ENCODE assay signal across 11 mouse cellular contexts in the genomic region with DNA sequence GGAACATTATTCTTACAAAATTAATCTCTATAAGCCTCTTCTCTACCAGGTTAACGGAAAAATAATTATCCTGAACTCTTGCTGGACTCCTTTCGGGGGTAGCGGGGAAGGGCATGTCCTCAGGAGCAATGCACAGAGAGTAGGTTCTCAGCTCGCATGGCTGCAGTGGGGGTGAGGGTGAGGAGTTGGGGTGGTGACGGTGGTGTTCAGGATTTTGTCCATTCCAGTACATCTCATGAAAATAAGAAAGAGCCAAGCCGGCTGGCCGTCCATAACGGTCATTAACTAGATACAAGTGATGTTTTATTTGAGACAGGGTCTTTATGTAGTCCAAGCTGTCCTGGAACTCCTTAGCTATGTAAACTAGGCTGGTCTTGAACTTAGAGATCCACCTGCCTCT. TPM values are rescaled to one million over a fixed set of nuclear protein-coding genes. Genes with fewer than 3 reads are reported as not detected.
A peak's percentile ranks its signal among the peaks of the same experiment; 100 is the strongest.
DNase-seq lines count a peak whose midpoint lies in the region; ATAC-seq and TF ChIP-seq lines count a peak whose summit lies in the region.
"Had no signal": no experiment of that assay in that cellular context is flagged by ENCODE, and none has a peak within 500 bp of the region (broad histone marks: within the 10 kb centered on the region; RNA-seq: fewer than 3 reads in every experiment).

No protein-coding gene starts in this region.

- intact Hi-C loops in heart, postnatal 36 days (cut with DNase I), result loop anchor here (1.0 kb wide), 1 partner anchor 64 kb away; no protein-coding TSS in a partner anchor

- 89% methylated on average over 8 of the region's 8 CpGs for WGBS in heart, embryonic 11.5 days (ENCODE audit: insufficient replicate concordance)
- WGBS in midbrain, embryonic 10.5 days, result 88% methylated on average over 8 of the region's 8 CpGs
- WGBS in midbrain, embryonic 14.5 days, result 84% methylated on average over 8 of the region's 8 CpGs
- 81% methylated on average over 8 of the region's 8 CpGs for WGBS in forebrain, postnatal 0 days
- WGBS in midbrain, postnatal 0 days, result 89% methylated on average over 8 of the region's 8 CpGs

- H3K9ac ChIP-seq in heart, embryonic 11.5 days (ENCODE audit: low read depth, low read length), result 0 out of 2 replicates have a peak overlapping the region, but pooled peaks have one; percentile 34
- no peak overlapping the region for H3K9ac ChIP-seq in midbrain, embryonic 14.5 days (replicated peaks; ENCODE audit: low read length)
- no peak overlapping the region for H3K9ac ChIP-seq in forebrain, postnatal 0 days
- H3K9ac ChIP-seq in midbrain, postnatal 0 days (replicated peaks; ENCODE audit: low read length, poor library complexity, severe bottlenecking), result no peak overlapping the region

- DNase-seq in heart, postnatal 36 days, result no peak
- DNase-seq in midbrain, embryonic 10.5 days (ENCODE audit: low spot score), result no peak
- no peak for DNase-seq in midbrain, embryonic 14.5 days
- no peak for DNase-seq in forebrain, postnatal 0 days
- DNase-seq in midbrain, postnatal 0 days (ENCODE audit: low spot score), result no peak
- no peak for DNase-seq in testis, postnatal 14 days (ENCODE audit: low spot score)
- DNase-seq in layer of hippocampus, adult 18-20 months (ENCODE audit: low spot score in 2 of 2), result no peak
- DNase-seq: kidney, postnatal 10 days; lung, postnatal 36 days had no signal

- H3K27me3 ChIP-seq in heart, embryonic 11.5 days (ENCODE audit: control insufficient read depth, insufficient read depth, low read length), result no peaks in the 10 kb centered on the region
- no peaks in the 10 kb centered on the region for H3K27me3 ChIP-seq in midbrain, embryonic 10.5 days (ENCODE audit: low read depth, poor library complexity, severe bottlenecking)
- H3K27me3 ChIP-seq in midbrain, embryonic 14.5 days (ENCODE audit: control insufficient read depth, insufficient read depth, low read length), result no peaks in the 10 kb centered on the region
- H3K27me3 ChIP-seq in forebrain, postnatal 0 days (ENCODE audit: insufficient read depth, low read length), result no peaks in the 10 kb centered on the region
- no peaks in the 10 kb centered on the region for H3K27me3 ChIP-seq in midbrain, postnatal 0 days (ENCODE audit: insufficient read depth, low read length)

- peak overlapping the region; percentile 80 for H3K4me2 ChIP-seq in heart, embryonic 11.5 days
- no peak overlapping the region; the same call in 1 of the 2 replicates for H3K4me2 ChIP-seq in midbrain, embryonic 14.5 days (ENCODE audit: low read length)
- H3K4me2 ChIP-seq in forebrain, postnatal 0 days (ENCODE audit: low read depth), result peak overlapping the region; percentile 90; the same call in 1 of the 2 replicates
- peak overlapping the region; percentile 93; the same call in 1 of the 2 replicates for H3K4me2 ChIP-seq in midbrain, postnatal 0 days (ENCODE audit: low read depth, low read length, poor library complexity, severe bottlenecking)

- H3K27ac ChIP-seq in heart, embryonic 11.5 days (ENCODE audit: low read depth, low read length), result no peak overlapping the region
- H3K27ac ChIP-seq in midbrain, embryonic 10.5 days (replicated peaks), result peak overlapping the region; percentile 90
- no peak overlapping the region for H3K27ac ChIP-seq in midbrain, embryonic 14.5 days (replicated peaks; ENCODE audit: low read depth, low read length)
- no peak overlapping the region for H3K27ac ChIP-seq in forebrain, postnatal 0 days (ENCODE audit: low read depth, low read length)
- H3K27ac ChIP-seq in midbrain, postnatal 0 days (ENCODE audit: low read depth, low read length), result no peak overlapping the region

- no peaks in the 10 kb centered on the region for H3K36me3 ChIP-seq in heart, embryonic 11.5 days (ENCODE audit: control insufficient read depth, insufficient read depth, low read length)
- 0 out of 2 replicates have a peak, but pooled peaks cover 2% of the 10 kb centered on the region for H3K36me3 ChIP-seq in midbrain, embryonic 10.5 days
- H3K36me3 ChIP-seq in midbrain, embryonic 14.5 days (ENCODE audit: control insufficient read depth, insufficient read depth, low read length), result no peaks in the 10 kb centered on the region
- H3K36me3 ChIP-seq in forebrain, postnatal 0 days (ENCODE audit: insufficient read depth), result no peaks in the 10 kb centered on the region
- H3K36me3 ChIP-seq in midbrain, postnatal 0 days (ENCODE audit: insufficient read depth, low read length), result no peaks in the 10 kb centered on the region

- no peak overlapping the region; the same call in 1 of the 2 replicates for H3K4me3 ChIP-seq in heart, embryonic 11.5 days (ENCODE audit: low read depth, low read length)
- H3K4me3 ChIP-seq in midbrain, embryonic 10.5 days, result no peak overlapping the region
- H3K4me3 ChIP-seq in midbrain, embryonic 14.5 days (replicated peaks; ENCODE audit: low read depth, low read length), result no peak overlapping the region
- no peak overlapping the region for H3K4me3 ChIP-seq in forebrain, postnatal 0 days (ENCODE audit: low read depth, low read length)
- H3K4me3 ChIP-seq in midbrain, postnatal 0 days (ENCODE audit: low read depth, low read length), result no peak overlapping the region

- H3K9me3 ChIP-seq in heart, embryonic 11.5 days (replicated peaks; ENCODE audit: control insufficient read depth, low read length), result no peaks in the 10 kb centered on the region
- H3K9me3 ChIP-seq in midbrain, embryonic 10.5 days (replicated peaks), result no peaks in the 10 kb centered on the region
- no peaks in the 10 kb centered on the region for H3K9me3 ChIP-seq in midbrain, embryonic 14.5 days (ENCODE audit: control insufficient read depth, low read length)
- H3K9me3 ChIP-seq in forebrain, postnatal 0 days (ENCODE audit: low read length), result no peaks in the 10 kb centered on the region
- no peaks in the 10 kb centered on the region for H3K9me3 ChIP-seq in midbrain, postnatal 0 days (ENCODE audit: low read length)

- ATAC-seq in heart, embryonic 11.5 days (replicated peaks; ENCODE audit: insufficient number of reproducible peaks, low FRiP score, low TSS enrichment), result no peak
- no peak for ATAC-seq in midbrain, embryonic 14.5 days (ENCODE audit: low FRiP score, low TSS enrichment)
- ATAC-seq in forebrain, postnatal 0 days, result no peak
- ATAC-seq in midbrain, postnatal 0 days (ENCODE audit: low FRiP score), result no peak

- 0 out of 2 replicates have a peak, but pooled peaks cover 3% of the 10 kb centered on the region for H3K4me1 ChIP-seq in heart, embryonic 11.5 days (ENCODE audit: control insufficient read depth, insufficient read depth, low read length)
- peaks cover 18% of the 10 kb centered on the region for H3K4me1 ChIP-seq in midbrain, embryonic 10.5 days
- peaks cover 8% of the 10 kb centered on the region; the same call in 1 of the 2 replicates for H3K4me1 ChIP-seq in midbrain, embryonic 14.5 days (ENCODE audit: control insufficient read depth, insufficient read depth, low read length)
- peaks cover 4% of the 10 kb centered on the region; the same call in 1 of the 2 replicates for H3K4me1 ChIP-seq in forebrain, postnatal 0 days (ENCODE audit: insufficient read depth)
- H3K4me1 ChIP-seq in midbrain, postnatal 0 days (ENCODE audit: insufficient read depth, low read length), result no peaks in the 10 kb centered on the region

- TF ChIP-seq CTCF in forebrain, postnatal 0 days (IDR thresholded peaks at IDR 0.05; ENCODE audit: low read depth), result no peak
- TF ChIP-seq CTCF in midbrain, postnatal 0 days (IDR thresholded peaks at IDR 0.05), result no peak

RNA-seq across cellular contexts. Expression of gene Ccng1, which starts 0.9 kb away (rescaled TPM):
- polyA plus RNA-seq in heart, embryonic 11.5 days (2014; fragmentation: Nextera tagmentation; extraction: Ambion mirVana), result 123 and 150 TPM in 2 replicates
- total RNA-seq in heart, postnatal 36 days (2021), result 100 to 1,000 TPM; 400 to 530 TPM
- 38.5 and 40.0 TPM in 2 replicates for polyA plus RNA-seq in midbrain, embryonic 10.5 days (2016; fragmentation: Nextera tagmentation; extraction: Ambion mirVana)
- polyA plus RNA-seq in midbrain, embryonic 14.5 days (2014; fragmentation: Nextera tagmentation; extraction: Ambion mirVana), result 31.0 and 43.6 TPM in 2 replicates
- total RNA-seq in forebrain, postnatal 0 days (2014; rRNA removed), result 52.0 and 54.2 TPM in 2 replicates
- polyA plus RNA-seq in forebrain, postnatal 0 days (2015; fragmentation: Nextera tagmentation; extraction: Ambion mirVana), result 25.9 and 28.6 TPM in 2 replicates
- 51.8 and 56.7 TPM in 2 replicates for total RNA-seq in midbrain, postnatal 0 days (2014; rRNA removed)
- polyA plus RNA-seq in midbrain, postnatal 0 days (2015; fragmentation: Nextera tagmentation; extraction: Ambion mirVana), result 28.4 and 29.7 TPM in 2 replicates
- total RNA-seq in layer of hippocampus, adult 18-20 months (2021), result 10 to 100 TPM; 72.3 to 74.5 TPM

RNA-seq across cellular contexts. Expression of gene Nudcd2, which starts 22.5 kb away (rescaled TPM):
- polyA plus RNA-seq in heart, embryonic 11.5 days (2014; fragmentation: Nextera tagmentation; extraction: Ambion mirVana), result 129 and 130 TPM in 2 replicates
- 10 to 100 TPM; 12.3 to 17.8 TPM for total RNA-seq in heart, postnatal 36 days (2021)
- 194 and 216 TPM in 2 replicates for polyA plus RNA-seq in midbrain, embryonic 10.5 days (2016; fragmentation: Nextera tagmentation; extraction: Ambion mirVana)
- 62.9 and 74.9 TPM in 2 replicates for polyA plus RNA-seq in midbrain, embryonic 14.5 days (2014; fragmentation: Nextera tagmentation; extraction: Ambion mirVana)
- 29.0 and 29.5 TPM in 2 replicates for total RNA-seq in forebrain, postnatal 0 days (2014; rRNA removed)
- 50.5 and 56.3 TPM in 2 replicates for polyA plus RNA-seq in forebrain, postnatal 0 days (2015; fragmentation: Nextera tagmentation; extraction: Ambion mirVana)
- 17.4 and 20.1 TPM in 2 replicates for total RNA-seq in midbrain, postnatal 0 days (2014; rRNA removed)
- 42.0 and 45.9 TPM in 2 replicates for polyA plus RNA-seq in midbrain, postnatal 0 days (2015; fragmentation: Nextera tagmentation; extraction: Ambion mirVana)
- total RNA-seq in layer of hippocampus, adult 18-20 months (2021), result 10 to 100 TPM; 17.0 to 19.9 TPM

RNA-seq across cellular contexts. Expression of gene Hmmr, which starts 22.7 kb away (rescaled TPM):
- polyA plus RNA-seq in heart, embryonic 11.5 days (2014; fragmentation: Nextera tagmentation; extraction: Ambion mirVana), result 60.1 and 63.6 TPM in 2 replicates
- total RNA-seq in heart, postnatal 36 days (2021), result under 1 TPM; 0.44 to 0.65 TPM
- 58.8 and 62.9 TPM in 2 replicates for polyA plus RNA-seq in midbrain, embryonic 10.5 days (2016; fragmentation: Nextera tagmentation; extraction: Ambion mirVana)
- 5.1 and 8.7 TPM in 2 replicates for polyA plus RNA-seq in midbrain, embryonic 14.5 days (2014; fragmentation: Nextera tagmentation; extraction: Ambion mirVana)
- total RNA-seq in forebrain, postnatal 0 days (2014; rRNA removed), result 3.0 and 6.4 TPM in 2 replicates
- 4.3 and 4.6 TPM in 2 replicates for polyA plus RNA-seq in forebrain, postnatal 0 days (2015; fragmentation: Nextera tagmentation; extraction: Ambion mirVana)
- total RNA-seq in midbrain, postnatal 0 days (2014; rRNA removed), result 1.9 and 3.5 TPM in 2 replicates
- 1.9 and 2.5 TPM in 2 replicates for polyA plus RNA-seq in midbrain, postnatal 0 days (2015; fragmentation: Nextera tagmentation; extraction: Ambion mirVana)
- total RNA-seq in layer of hippocampus, adult 18-20 months (2021), result under 1 TPM in 1 of 2 experiments, not detected in 1; 0.15 TPM
- total RNA-seq: gastrocnemius, adult 8-10 months had no signal
